Mouse (Mus musculus): Measurements from ENCODE around the gene Ncln. TPM values are rescaled to one million over a fixed set of nuclear protein-coding genes. Genes with fewer than 3 reads are reported as not detected.

Gene Ncln
- polyA plus RNA-seq, 1 experiment from 2014 or later = 44.6 TPM

GRCm38 (mm10) chr10:81513798-81514197, 17.6 kb upstream of the Ncln start:
- no peak overlapping the region for H3K4me3 ChIP-seq (ENCODE audit: control insufficient read depth in 1 of 2, insufficient read depth in 1 of 2, low read depth in 1 of 2, low read length in 2 of 2)
- no peak overlapping the region for H3K27ac ChIP-seq (replicated peaks in 1 of 2; ENCODE audit: control insufficient read depth in 1 of 2, insufficient read depth in 1 of 2, low read depth in 2 of 2, low read length in 2 of 2)
- H3K9me3 ChIP-seq (ENCODE audit: control insufficient read depth, low read length) = 0 out of 2 replicates have a peak, but pooled peaks cover 4% of the 10 kb centered on the region
- no peak overlapping the region for H3K9ac ChIP-seq (ENCODE audit: low read length)
- no peak overlapping the region for H3K4me2 ChIP-seq (ENCODE audit: low read length)
- H3K36me3 ChIP-seq (ENCODE audit: control insufficient read depth, insufficient read depth, low read length) = no peaks in the 10 kb centered on the region
- ATAC-seq (ENCODE audit: insufficient number of reproducible peaks, insufficient read depth, low FRiP score, low read depth) = no peak
- no peaks in the 10 kb centered on the region for H3K4me1 ChIP-seq (ENCODE audit: control insufficient read depth in 2 of 2, insufficient read depth in 2 of 2, low read length in 2 of 2)
- WGBS = 81% methylated on average over 5 of the region's 5 CpGs
- H3K27me3 ChIP-seq (ENCODE audit: control insufficient read depth, insufficient read depth, low read length) = peaks cover 12% of the 10 kb centered on the region

DNA sequence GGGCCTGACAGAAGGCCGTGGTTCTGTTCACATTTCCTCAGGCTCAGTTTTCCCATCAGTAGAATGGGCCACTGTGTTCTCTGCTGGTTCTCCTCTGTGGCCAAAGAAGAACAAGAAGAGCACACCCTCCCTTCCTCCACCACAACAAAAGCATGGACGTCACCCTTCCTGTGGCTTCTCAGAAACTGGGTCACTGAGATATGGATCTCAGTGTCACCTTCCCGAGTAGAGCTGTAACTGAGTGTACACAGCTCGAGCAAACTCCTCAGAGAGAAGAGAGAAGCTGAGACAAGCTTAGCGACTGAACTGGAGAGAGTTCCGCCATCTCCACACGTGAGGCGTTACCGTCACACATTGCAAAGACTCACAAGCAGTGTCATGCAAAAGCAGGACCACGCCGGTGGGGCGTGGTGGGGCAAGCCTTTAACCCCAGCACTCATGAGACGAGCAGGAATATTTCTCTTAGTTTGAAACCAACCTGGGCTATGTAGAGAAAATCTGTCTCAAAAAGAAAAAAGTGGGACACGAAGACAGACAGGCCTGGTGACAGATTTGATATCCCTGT, 14.1 kb upstream of the Ncln start:
- H3K9me3 ChIP-seq (ENCODE audit: control insufficient read depth, low read length) = 0 out of 2 replicates have a peak, but pooled peaks cover 4% of the 10 kb centered on the region
- no peak overlapping the region for H3K9ac ChIP-seq (ENCODE audit: low read length)
- H3K4me2 ChIP-seq (ENCODE audit: low read length) = no peak overlapping the region
- no peaks in the 10 kb centered on the region for H3K4me1 ChIP-seq (ENCODE audit: control insufficient read depth in 2 of 2, insufficient read depth in 2 of 2, low read length in 2 of 2)
- no peak overlapping the region for H3K27ac ChIP-seq (replicated peaks in 1 of 2; ENCODE audit: control insufficient read depth in 1 of 2, insufficient read depth in 1 of 2, low read depth in 2 of 2, low read length in 2 of 2)
- no peaks in the 10 kb centered on the region for H3K36me3 ChIP-seq (ENCODE audit: control insufficient read depth, insufficient read depth, low read length)
- H3K27me3 ChIP-seq (ENCODE audit: control insufficient read depth, insufficient read depth, low read length) = peaks cover 12% of the 10 kb centered on the region
- no peak for ATAC-seq (ENCODE audit: insufficient number of reproducible peaks, insufficient read depth, low FRiP score, low read depth)
- H3K4me3 ChIP-seq (ENCODE audit: control insufficient read depth in 1 of 2, insufficient read depth in 1 of 2, low read depth in 1 of 2, low read length in 2 of 2) = no peak overlapping the region
- WGBS = 76% methylated on average over 14 of the region's 14 CpGs

- no peak for ATAC-seq (ENCODE audit: insufficient number of reproducible peaks, insufficient read depth, low FRiP score, low read depth)
- Histone ChIP-seq H3K36me3 (ENCODE audit: control insufficient read depth, insufficient read depth, low read length) (no peaks in the 10 kb centered on the region), H3K4me3 (ENCODE audit: control insufficient read depth in 1 of 2, insufficient read depth in 1 of 2, low read depth in 1 of 2, low read length in 2 of 2) (no peak overlapping the region), H3K4me2 (ENCODE audit: low read length) (no peak overlapping the region), H3K9ac (ENCODE audit: low read length) (no peak overlapping the region), H3K9me3 (ENCODE audit: control insufficient read depth, low read length) (no peaks in the 10 kb centered on the region), H3K27me3 (ENCODE audit: control insufficient read depth, insufficient read depth, low read length) (peaks cover 22% of the 10 kb centered on the region), H3K4me1 (ENCODE audit: control insufficient read depth in 2 of 2, insufficient read depth in 2 of 2, low read length in 2 of 2) (no peaks in the 10 kb centered on the region; a peak in 1 of 4 replicates), H3K27ac (replicated peaks in 1 of 2; ENCODE audit: control insufficient read depth in 1 of 2, insufficient read depth in 1 of 2, low read depth in 2 of 2, low read length in 2 of 2) (no peak overlapping the region)
- 54% methylated on average over 13 of the region's 13 CpGs for WGBS
Measured at GRCm38 (mm10) chr10:81507691-81508489, 11.7 kb upstream of the Ncln start.

DNA sequence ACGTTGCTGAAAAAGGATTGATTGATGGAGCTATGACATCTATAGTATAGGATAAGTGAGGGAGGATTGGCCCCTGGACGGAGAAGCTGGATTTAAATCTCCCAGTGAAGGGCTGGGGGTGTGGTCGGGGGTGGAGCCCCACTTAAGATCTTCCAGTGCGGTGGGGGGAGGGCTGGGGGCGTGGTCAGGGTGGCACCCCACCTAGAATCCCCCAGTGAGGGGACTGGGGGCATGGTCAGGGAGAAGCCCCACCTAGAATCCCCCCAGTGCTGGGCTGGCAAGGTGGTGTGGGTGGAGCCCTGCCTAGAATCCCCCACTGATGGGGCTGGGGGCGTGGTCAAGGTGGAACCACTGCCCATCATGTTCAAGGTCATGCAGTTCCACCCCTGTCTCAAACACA, 10.9 kb upstream of the Ncln start:
- Histone ChIP-seq H3K36me3 (ENCODE audit: control insufficient read depth, insufficient read depth, low read length) (no peaks in the 10 kb centered on the region), H3K27me3 (ENCODE audit: control insufficient read depth, insufficient read depth, low read length) (peaks cover 18% of the 10 kb centered on the region), H3K9me3 (ENCODE audit: control insufficient read depth, low read length) (no peaks in the 10 kb centered on the region), H3K4me1 (ENCODE audit: control insufficient read depth in 2 of 2, insufficient read depth in 2 of 2, low read length in 2 of 2) (no peaks in the 10 kb centered on the region; a peak in 1 of 4 replicates), H3K4me2 (ENCODE audit: low read length) (no peak overlapping the region), H3K4me3 (ENCODE audit: control insufficient read depth in 1 of 2, insufficient read depth in 1 of 2, low read depth in 1 of 2, low read length in 2 of 2) (no peak overlapping the region), H3K27ac (replicated peaks in 1 of 2; ENCODE audit: control insufficient read depth in 1 of 2, insufficient read depth in 1 of 2, low read depth in 2 of 2, low read length in 2 of 2) (no peak overlapping the region), H3K9ac (ENCODE audit: low read length) (no peak overlapping the region)
- ATAC-seq (ENCODE audit: insufficient number of reproducible peaks, insufficient read depth, low FRiP score, low read depth) = no peak
- WGBS = 33% methylated on average over 6 of the region's 6 CpGs

DNA sequence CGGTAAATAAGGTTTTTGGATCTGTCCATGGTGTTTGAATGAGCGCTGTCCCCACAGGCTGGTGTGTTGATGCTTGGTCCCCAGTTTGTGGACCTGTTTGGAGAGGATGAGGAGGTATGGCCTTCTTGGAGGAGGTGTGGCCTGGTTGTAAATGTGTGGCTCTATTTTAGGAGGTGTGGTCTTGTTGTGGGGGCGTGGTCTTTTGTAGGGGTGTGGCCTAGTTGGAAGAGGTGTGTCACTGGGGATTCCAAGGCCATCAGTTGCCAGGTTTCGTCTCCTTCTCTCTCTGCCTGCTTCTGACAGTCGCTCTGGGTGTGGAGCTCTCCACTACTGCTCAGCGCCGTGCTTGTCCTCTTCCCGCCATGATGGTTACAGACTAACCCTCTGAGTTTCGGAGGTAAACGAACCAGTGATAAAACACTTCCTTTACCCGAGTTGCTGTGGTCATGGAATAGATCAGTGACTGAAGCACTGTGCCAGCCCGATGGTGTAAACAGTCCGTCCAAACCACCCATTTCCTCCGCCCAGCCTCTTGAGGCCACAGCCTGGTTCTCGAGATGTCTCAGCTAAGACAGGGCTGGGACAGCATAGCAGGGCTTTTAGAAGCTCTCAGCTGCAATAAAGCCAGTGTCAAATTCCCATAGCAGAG, 8.9 kb upstream of the Ncln start:
- H3K36me3 ChIP-seq (ENCODE audit: control insufficient read depth, insufficient read depth, low read length) = no peaks in the 10 kb centered on the region
- no peak overlapping the region for H3K9ac ChIP-seq (ENCODE audit: low read length)
- WGBS = 72% methylated on average over 15 of the region's 15 CpGs
- H3K4me2 ChIP-seq (ENCODE audit: low read length) = no peak overlapping the region
- H3K27ac ChIP-seq (replicated peaks in 1 of 2; ENCODE audit: control insufficient read depth in 1 of 2, insufficient read depth in 1 of 2, low read depth in 2 of 2, low read length in 2 of 2) = no peak overlapping the region
- no peaks in the 10 kb centered on the region for H3K9me3 ChIP-seq (ENCODE audit: control insufficient read depth, low read length)
- no peak for ATAC-seq (ENCODE audit: insufficient number of reproducible peaks, insufficient read depth, low FRiP score, low read depth)
- H3K4me1 ChIP-seq (ENCODE audit: control insufficient read depth in 2 of 2, insufficient read depth in 2 of 2, low read length in 2 of 2) = no peaks in the 10 kb centered on the region; a peak in 1 of 4 replicates
- no peak overlapping the region for H3K4me3 ChIP-seq (ENCODE audit: control insufficient read depth in 1 of 2, insufficient read depth in 1 of 2, low read depth in 1 of 2, low read length in 2 of 2)
- peaks cover 11% of the 10 kb centered on the region for H3K27me3 ChIP-seq (ENCODE audit: control insufficient read depth, insufficient read depth, low read length)

DNA sequence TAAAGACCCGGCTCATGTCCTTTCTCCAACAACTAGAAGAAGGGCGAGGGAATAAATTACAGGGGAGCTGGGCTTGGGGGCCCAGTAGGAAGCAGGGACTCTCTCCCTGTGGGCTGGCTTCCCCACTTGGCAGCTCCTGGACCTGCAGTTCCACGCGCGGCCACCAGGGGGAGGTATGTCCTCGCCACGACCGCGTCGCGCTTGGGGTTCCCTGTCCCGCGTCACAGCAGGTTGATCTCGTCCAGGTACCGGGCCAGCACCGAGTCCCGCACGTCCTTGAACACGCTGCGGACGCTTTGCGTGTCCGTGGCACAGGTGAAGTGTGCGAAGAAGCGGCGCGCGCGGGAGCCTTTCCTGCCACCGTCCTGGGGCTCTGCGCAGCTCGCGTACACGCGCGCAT, 6.5 kb upstream of the Ncln start:
- H3K27ac ChIP-seq (replicated peaks in 1 of 2; ENCODE audit: control insufficient read depth in 1 of 2, insufficient read depth in 1 of 2, low read depth in 2 of 2, low read length in 2 of 2) = no peak overlapping the region
- peak overlapping the region; percentile 69 for H3K4me2 ChIP-seq (ENCODE audit: low read length)
- no peaks in the 10 kb centered on the region for H3K9me3 ChIP-seq (ENCODE audit: control insufficient read depth, low read length)
- no peaks in the 10 kb centered on the region; a peak in 1 of 4 replicates for H3K4me1 ChIP-seq (ENCODE audit: control insufficient read depth in 2 of 2, insufficient read depth in 2 of 2, low read length in 2 of 2)
- H3K27me3 ChIP-seq (ENCODE audit: control insufficient read depth, insufficient read depth, low read length) = peaks cover 11% of the 10 kb centered on the region
- peak overlapping the region; percentile 35 for H3K4me3 ChIP-seq (ENCODE audit: control insufficient read depth in 1 of 2, insufficient read depth in 1 of 2, low read depth in 1 of 2, low read length in 2 of 2)
- ATAC-seq (ENCODE audit: insufficient number of reproducible peaks, insufficient read depth, low FRiP score, low read depth) = 0 out of 2 replicates have a peak, but pooled peaks have one; percentile 34
- H3K9ac ChIP-seq (ENCODE audit: low read length) = peak overlapping the region; percentile 48
- 11% methylated on average over 36 of the region's 36 CpGs for WGBS
- H3K36me3 ChIP-seq (ENCODE audit: control insufficient read depth, insufficient read depth, low read length) = no peaks in the 10 kb centered on the region

DNA sequence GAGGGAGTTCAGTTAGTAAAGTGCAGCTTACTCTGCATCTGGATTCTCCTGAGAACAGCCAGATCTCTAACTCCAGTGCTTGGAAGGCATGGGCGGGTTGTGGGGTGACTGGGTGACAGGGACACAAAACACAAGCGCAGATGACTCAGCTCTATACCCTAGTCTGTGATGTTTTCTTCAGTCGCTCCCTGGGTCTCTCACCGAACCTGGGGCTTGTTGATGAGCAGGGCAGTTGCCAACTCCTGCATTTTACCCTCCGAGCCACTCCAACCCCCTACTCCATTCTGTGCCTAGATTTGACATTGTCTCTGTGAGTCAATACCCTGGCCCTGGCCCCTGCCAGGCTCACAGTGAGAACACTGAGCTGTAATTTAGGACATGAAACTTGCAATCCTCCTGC, 5.7 kb upstream of the Ncln start:
- no peaks in the 10 kb centered on the region; a peak in 1 of 4 replicates for H3K4me1 ChIP-seq (ENCODE audit: control insufficient read depth in 2 of 2, insufficient read depth in 2 of 2, low read length in 2 of 2)
- no peak overlapping the region for H3K4me3 ChIP-seq (ENCODE audit: control insufficient read depth in 1 of 2, insufficient read depth in 1 of 2, low read depth in 1 of 2, low read length in 2 of 2)
- 81% methylated on average over 5 of the region's 5 CpGs for WGBS
- no peaks in the 10 kb centered on the region for H3K36me3 ChIP-seq (ENCODE audit: control insufficient read depth, insufficient read depth, low read length)
- H3K4me2 ChIP-seq (ENCODE audit: low read length) = no peak overlapping the region
- no peak for ATAC-seq (ENCODE audit: insufficient number of reproducible peaks, insufficient read depth, low FRiP score, low read depth)
- no peak overlapping the region for H3K9ac ChIP-seq (ENCODE audit: low read length)
- no peak overlapping the region for H3K27ac ChIP-seq (replicated peaks in 1 of 2; ENCODE audit: control insufficient read depth in 1 of 2, insufficient read depth in 1 of 2, low read depth in 2 of 2, low read length in 2 of 2)
- peaks cover 11% of the 10 kb centered on the region for H3K27me3 ChIP-seq (ENCODE audit: control insufficient read depth, insufficient read depth, low read length)
- H3K9me3 ChIP-seq (ENCODE audit: control insufficient read depth, low read length) = no peaks in the 10 kb centered on the region
